Mouse (Mus musculus) bone marrow macrophage, adult 2 months (primary cell): ENCODE data around the gene Dusp2.

Experiments used
- CTCF ChIP-seq: IDR thresholded peaks from 2 replicates; pipeline ENCODE4 v1.5.1; 2012; ENCODE audit warnings: low read depth, mild to moderate bottlenecking, low read length, moderate library complexity
- POLR2A ChIP-seq: IDR thresholded peaks from 2 replicates; pipeline ENCODE4 v1.6.1; 2012; ENCODE audit warnings: mild to moderate bottlenecking, low read depth, low read length, borderline replicate concordance

GRCm38 (mm10) chr2:127339262-127339661 lies 3.3 kb downstream of the Dusp2 start:
- no peak for TF ChIP-seq POLR2A
- no peak for TF ChIP-seq CTCF
